22 mouse cellular contexts compared by ENCODE assay signal in the genomic region with DNA sequence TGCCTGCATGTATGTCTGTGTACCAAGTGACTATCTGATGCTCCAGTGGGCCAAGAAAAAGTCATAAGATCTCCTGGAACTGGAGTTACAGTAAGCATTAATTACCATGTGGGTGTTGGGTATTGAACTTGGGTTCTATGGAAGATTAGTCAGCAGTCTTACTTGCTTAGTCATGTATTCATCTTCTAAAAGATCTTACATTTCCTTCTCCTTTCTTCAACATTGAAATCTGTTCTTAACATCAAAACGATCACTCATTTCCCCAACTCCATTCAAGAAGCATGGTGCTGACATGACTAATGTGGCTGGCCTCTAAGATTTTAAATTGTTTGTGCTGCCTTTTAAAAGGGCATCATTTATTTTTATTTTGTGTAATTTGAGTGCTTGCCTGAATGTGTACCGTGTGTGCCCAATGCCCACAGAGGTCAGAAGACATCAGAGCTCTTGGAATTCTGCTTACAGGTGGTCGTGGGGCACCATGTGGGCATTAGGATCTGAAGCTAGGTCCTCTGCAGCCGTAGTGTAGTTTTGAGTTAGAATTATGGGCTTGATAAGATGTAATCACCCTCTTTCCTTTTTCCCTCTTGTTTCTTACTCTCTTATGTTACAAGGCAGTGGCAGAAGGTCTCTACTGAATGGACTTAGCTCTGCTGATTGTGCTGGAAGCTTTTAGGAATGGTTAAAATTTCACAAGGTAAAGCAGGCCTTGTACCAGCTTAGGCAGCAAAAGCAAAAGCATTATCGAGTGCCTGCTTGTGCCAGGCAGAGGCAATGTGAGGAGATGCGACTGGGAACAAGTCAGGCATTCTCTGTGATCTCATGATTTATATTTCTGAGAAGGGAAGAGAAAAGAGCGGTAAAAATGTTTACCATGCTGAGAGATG. TPM values are rescaled to one million over a fixed set of nuclear protein-coding genes. Genes with fewer than 3 reads are reported as not detected.
DNase-seq lines count a peak whose midpoint lies in the region; ATAC-seq lines count a peak whose summit lies in the region.
"Had no signal": no experiment of that assay in that cellular context is flagged by ENCODE, and none has a peak within 500 bp of the region (broad histone marks: within the 10 kb centered on the region; RNA-seq: fewer than 3 reads in every experiment).

No protein-coding gene starts in this region.

- no peaks in the 10 kb centered on the region for H3K9me3 ChIP-seq in midbrain, embryonic 13.5 days
- H3K9me3 ChIP-seq: embryonic facial prominence, embryonic 13.5 days; forebrain, embryonic 10.5 days; heart, embryonic 12.5 days; hindbrain, embryonic 10.5 days had no signal

- H3K4me1 ChIP-seq in midbrain, embryonic 13.5 days (replicated peaks): no peaks in the 10 kb centered on the region
- H3K4me1 ChIP-seq: forebrain, embryonic 10.5 days; heart, embryonic 12.5 days; hindbrain, embryonic 10.5 days had no signal

- DNase-seq in kidney, adult 18-20 months: peak; percentile 10
- DNase-seq in kidney, postnatal 4 days: no peak
- DNase-seq in 3T3-L1 (ENCODE audit: low read depth, low spot score) (peak; percentile 44), MEL-GATA-1-ER (ENCODE audit: extremely low read depth, low read depth) (peak; percentile 12)
- DNase-seq in kidney, postnatal 14 days: peak; percentile 35
- no peak for DNase-seq in retina, postnatal 1 day
- no peak for DNase-seq in cerebellum, postnatal 10 days
- DNase-seq: adrenal gland, postnatal 14 days; cerebellum, adult 11-12 months; cerebellum, adult 9-10 months; cerebellum, postnatal 36 days; gastrocnemius, adult 2 months; gastrocnemius, postnatal 25 days had no signal

- ATAC-seq in midbrain, embryonic 13.5 days: no peak
- ATAC-seq: activated CD4-positive, CD25-positive, alpha-beta regulatory T cell, adult 4 months; forebrain, embryonic 14.5 days; Patski had no signal

- no peaks in the 10 kb centered on the region for H3K36me3 ChIP-seq in midbrain, embryonic 13.5 days
- H3K36me3 ChIP-seq: embryonic facial prominence, embryonic 13.5 days; forebrain, embryonic 10.5 days; heart, embryonic 12.5 days; hindbrain, embryonic 10.5 days had no signal

- no peak overlapping the region for H3K27ac ChIP-seq in midbrain, embryonic 13.5 days
- H3K27ac ChIP-seq: embryonic facial prominence, embryonic 13.5 days; forebrain, embryonic 10.5 days; gastrocnemius, adult 2 months; hindbrain, embryonic 10.5 days; hindbrain, embryonic 14.5 days had no signal

- H3K27me3 ChIP-seq in midbrain, embryonic 13.5 days: no peaks in the 10 kb centered on the region
- H3K27me3 ChIP-seq: heart, embryonic 12.5 days; Patski had no signal

- H3K9ac ChIP-seq in midbrain, embryonic 13.5 days (replicated peaks): no peak overlapping the region
- H3K9ac ChIP-seq: embryonic facial prominence, embryonic 13.5 days; heart, embryonic 12.5 days; hindbrain, embryonic 14.5 days had no signal

- 89% methylated on average over 7 of the region's 7 CpGs for WGBS in midbrain, embryonic 13.5 days

- no peak overlapping the region for H3K4me3 ChIP-seq in midbrain, embryonic 13.5 days (replicated peaks)
- H3K4me3 ChIP-seq: embryonic facial prominence, embryonic 13.5 days; forebrain, embryonic 10.5 days; gastrocnemius, adult 2 months; heart, embryonic 12.5 days; hindbrain, embryonic 10.5 days had no signal

- H3K4me2 ChIP-seq in midbrain, embryonic 13.5 days (replicated peaks): no peak overlapping the region
- H3K4me2 ChIP-seq: embryonic facial prominence, embryonic 13.5 days; heart, embryonic 12.5 days; hindbrain, embryonic 14.5 days had no signal

RNA-seq across cellular contexts. Expression of gene Akap6, which starts 36.0 kb away (rescaled TPM):
- polyA plus RNA-seq in midbrain, embryonic 13.5 days (2015; fragmentation: Nextera tagmentation; extraction: Ambion mirVana): 25.2 and 28.7 TPM in 2 replicates

Comparison
In these comparisons a context has a peak if more than half of its experiments do, and no peak if none do; other contexts are left out.
1. DNase-seq: peak in kidney, adult 18-20 months (single experiment), 3T3-L1 (single experiment), MEL-GATA-1-ER (single experiment) and kidney, postnatal 14 days (single experiment); none in kidney, postnatal 4 days (0 of 2), retina, postnatal 1 day (single experiment) and cerebellum, postnatal 10 days (0 of 2).